Mouse (Mus musculus): Measurements from ENCODE around the gene Eepd1. TPM values are rescaled to one million over a fixed set of nuclear protein-coding genes. Genes with fewer than 3 reads are reported as not detected.
"Not testable (repeated sequence)": the region's sequence is repeated elsewhere in the genome, so short reads cannot be mapped to it uniquely, and the experiment has no call there.

Gene Eepd1
- 8.4 and 9.4 TPM in 2 replicates for polyA plus RNA-seq (2014; fragmentation: Nextera tagmentation; extraction: Ambion mirVana)

DNA sequence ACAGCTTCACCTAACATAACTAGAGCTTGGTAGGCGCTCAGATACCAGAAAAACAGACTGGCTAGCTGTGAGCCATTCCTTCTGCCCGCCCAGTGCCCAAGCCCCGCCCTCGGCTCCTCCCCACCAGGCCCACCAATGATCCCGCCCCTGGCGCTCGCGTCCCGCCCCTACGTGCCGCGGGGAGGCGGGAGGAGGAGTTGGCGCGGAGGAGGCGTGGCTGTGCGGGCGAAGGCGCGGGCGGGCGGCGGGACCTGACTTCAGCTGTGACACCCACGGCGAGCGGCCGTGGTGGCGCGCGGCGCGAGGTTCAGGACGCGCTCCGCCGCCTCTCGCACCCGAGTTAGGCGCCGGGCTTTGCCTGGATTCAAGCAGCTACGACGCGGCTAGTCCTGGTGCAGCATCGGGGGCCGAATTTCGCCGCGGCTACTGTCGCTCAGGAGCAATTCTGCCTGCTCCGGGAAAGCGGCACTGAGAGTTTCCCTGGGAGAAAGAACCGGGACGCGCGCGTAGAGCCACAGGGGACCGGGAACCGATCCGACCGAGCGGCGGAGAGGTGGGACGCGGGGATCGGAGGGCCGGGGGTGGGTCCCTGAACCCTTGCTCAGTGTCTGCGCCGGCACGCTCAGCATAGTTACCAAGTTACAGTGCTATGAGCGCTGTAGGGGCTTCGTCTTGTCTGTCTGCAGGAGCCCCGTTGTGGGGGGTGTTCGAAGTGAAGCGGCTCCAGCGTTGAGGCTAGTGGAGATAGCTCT, at the start of gene Eepd1:
Gene Eepd1, plus strand, starts transcription at position 204 of the 752 bp plus-strand sequence.
- peak within 1 kb of the TSS; percentile 71 for H3K4me3 ChIP-seq (ENCODE audit: low read depth, low read length)
- ATAC-seq (ENCODE audit: insufficient read depth) = peak; percentile 96
- TF ChIP-seq CTCF (IDR thresholded peaks at IDR 0.05; ENCODE audit: low read depth) = no peak
- no peaks in the 10 kb centered on the region for H3K27me3 ChIP-seq (ENCODE audit: insufficient read depth, low read length)
- H3K4me2 ChIP-seq = peak within 1 kb of the TSS; percentile 93
- H3K4me1 ChIP-seq (ENCODE audit: insufficient read depth) = 0 out of 2 replicates have a peak, but pooled peaks cover 6% of the 10 kb centered on the region
- peak; percentile 97 for DNase-seq
- H3K9me3 ChIP-seq (ENCODE audit: low read depth, low read length) = no peaks in the 10 kb centered on the region
- peak within 1 kb of the TSS; percentile 66 for H3K9ac ChIP-seq
- under 1% methylated on average over 70 of the region's 75 CpGs for WGBS
- no peaks in the 10 kb centered on the region for H3K36me3 ChIP-seq (ENCODE audit: insufficient read depth)
- peak within 1 kb of the TSS; percentile 54; the same call in 1 of the 2 replicates for H3K27ac ChIP-seq (ENCODE audit: low read depth)

DNA sequence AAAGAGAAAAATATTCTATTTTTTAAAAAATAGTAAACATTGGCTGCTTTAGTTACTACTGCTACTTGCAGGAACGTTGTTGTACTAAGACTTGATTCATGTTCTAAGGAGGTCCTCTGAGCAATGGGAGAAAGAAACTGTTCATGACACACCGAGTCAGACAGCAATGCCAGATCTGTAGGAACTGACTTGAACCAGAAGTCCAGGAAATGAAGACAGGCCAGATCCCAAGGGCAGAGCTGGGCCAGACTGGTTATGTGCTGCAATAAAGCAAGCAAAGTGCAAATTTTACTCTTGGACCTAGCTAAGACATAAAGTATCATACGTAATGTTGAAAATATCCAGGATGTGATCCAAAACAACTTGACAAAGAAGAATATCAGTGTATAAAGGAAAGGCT, 42.5 kb upstream of the Eepd1 start:
- WGBS = 78% methylated on average over 3 of the region's 3 CpGs
- DNase-seq = no peak
- Histone ChIP-seq H3K36me3 (ENCODE audit: insufficient read depth) (no peaks in the 10 kb centered on the region), H3K4me1 (ENCODE audit: insufficient read depth) (no peaks in the 10 kb centered on the region), H3K9ac (no peak overlapping the region), H3K9me3 (ENCODE audit: low read depth, low read length) (no peaks in the 10 kb centered on the region), H3K27ac (ENCODE audit: low read depth) (no peak overlapping the region), H3K4me2 (no peak overlapping the region), H3K4me3 (ENCODE audit: low read depth, low read length) (no peak overlapping the region), H3K27me3 (ENCODE audit: insufficient read depth, low read length) (no peaks in the 10 kb centered on the region)
- TF ChIP-seq CTCF (IDR thresholded peaks at IDR 0.05; ENCODE audit: low read depth) = no peak
- no peak for ATAC-seq (ENCODE audit: insufficient read depth)

DNA sequence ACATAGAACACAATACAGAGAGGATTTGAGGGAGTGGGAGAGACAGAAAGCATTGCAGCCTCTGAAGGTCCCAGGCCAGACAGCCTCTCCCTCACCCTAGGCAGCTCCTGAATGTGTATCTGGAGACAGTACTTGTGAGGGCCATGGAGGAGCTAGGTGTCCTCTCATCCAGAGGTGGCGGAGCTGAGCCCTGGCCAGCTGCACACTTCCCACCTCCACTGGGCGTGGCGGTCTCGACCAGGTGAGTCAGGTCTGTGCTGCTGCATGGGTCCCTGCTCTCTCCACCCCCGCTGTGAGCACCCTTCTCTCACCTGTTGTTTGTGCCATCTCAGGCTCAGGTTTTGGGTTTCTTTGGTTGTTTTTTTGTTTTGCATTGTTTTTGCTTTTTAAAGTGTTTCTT, 41.3 kb upstream of the Eepd1 start:
- not testable (repeated sequence) for H3K9me3 ChIP-seq (ENCODE audit: low read depth, low read length); DNase-seq; H3K4me3 ChIP-seq (ENCODE audit: low read depth, low read length); H3K36me3 ChIP-seq (ENCODE audit: insufficient read depth); H3K4me2 ChIP-seq; H3K27me3 ChIP-seq (ENCODE audit: insufficient read depth, low read length); H3K27ac ChIP-seq (ENCODE audit: low read depth); H3K4me1 ChIP-seq (ENCODE audit: insufficient read depth); H3K9ac ChIP-seq; ATAC-seq (ENCODE audit: insufficient read depth)
- 79% methylated on average over 2 of the region's 5 CpGs for WGBS

DNA sequence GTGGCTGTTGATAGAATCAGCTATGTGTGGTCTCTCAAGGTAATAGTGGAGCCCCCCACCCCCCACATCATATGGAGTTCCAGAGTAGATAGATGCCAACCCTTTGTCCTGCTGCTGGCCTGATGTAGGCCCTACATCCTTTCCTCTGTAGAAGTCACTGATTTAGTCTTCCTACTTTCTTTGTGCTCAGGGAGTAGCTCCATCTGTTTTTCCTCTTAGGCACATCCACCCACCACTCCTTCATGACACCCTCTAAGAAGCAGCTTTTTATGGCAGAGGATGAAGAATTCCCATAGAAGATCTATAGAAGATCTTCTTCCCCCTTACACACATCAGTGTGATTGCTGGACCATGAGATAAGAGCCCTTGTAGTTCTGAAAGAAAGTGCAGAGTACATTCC, 39.3 kb upstream of the Eepd1 start:
- Histone ChIP-seq H3K27me3 (ENCODE audit: insufficient read depth, low read length) (no peaks in the 10 kb centered on the region), H3K27ac (ENCODE audit: low read depth) (no peak overlapping the region), H3K9ac (no peak overlapping the region), H3K4me3 (ENCODE audit: low read depth, low read length) (no peak overlapping the region), H3K4me2 (no peak overlapping the region), H3K4me1 (ENCODE audit: insufficient read depth) (no peaks in the 10 kb centered on the region), H3K36me3 (ENCODE audit: insufficient read depth) (no peaks in the 10 kb centered on the region), H3K9me3 (ENCODE audit: low read depth, low read length) (no peaks in the 10 kb centered on the region)
- ATAC-seq (ENCODE audit: insufficient read depth) (no peak), DNase-seq (no peak)
- no peak for TF ChIP-seq CTCF (IDR thresholded peaks at IDR 0.05; ENCODE audit: low read depth)

DNA sequence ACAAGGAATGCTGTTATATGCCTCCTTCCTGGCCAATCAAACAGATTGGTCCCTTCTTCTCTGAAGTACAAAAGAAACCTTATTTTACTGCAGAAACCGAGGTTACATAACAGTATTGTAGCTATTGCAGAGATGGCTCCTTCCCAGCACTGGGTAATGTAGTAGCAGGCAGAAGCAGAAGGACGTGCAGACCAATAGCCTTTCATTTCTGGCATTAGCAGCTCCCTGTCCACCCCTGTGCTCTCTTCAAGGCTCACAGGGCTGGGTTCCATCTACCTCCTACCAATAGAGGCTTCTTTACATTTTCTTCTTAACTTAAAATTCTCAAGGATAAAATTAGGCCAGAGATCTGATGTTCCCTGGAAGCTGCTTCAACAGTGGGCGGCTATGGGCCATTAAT, 38.3 kb upstream of the Eepd1 start:
- Histone ChIP-seq H3K4me1 (ENCODE audit: insufficient read depth) (no peaks in the 10 kb centered on the region), H3K9me3 (ENCODE audit: low read depth, low read length) (no peaks in the 10 kb centered on the region), H3K36me3 (ENCODE audit: insufficient read depth) (no peaks in the 10 kb centered on the region), H3K9ac (no peak overlapping the region), H3K4me2 (no peak overlapping the region), H3K27ac (ENCODE audit: low read depth) (no peak overlapping the region), H3K4me3 (ENCODE audit: low read depth, low read length) (no peak overlapping the region), H3K27me3 (ENCODE audit: insufficient read depth, low read length) (no peaks in the 10 kb centered on the region)
- WGBS = 63% methylated on average over 3 of the region's 3 CpGs
- ATAC-seq (ENCODE audit: insufficient read depth) = no peak
- no peak for TF ChIP-seq CTCF (IDR thresholded peaks at IDR 0.05; ENCODE audit: low read depth)
- no peak for DNase-seq

DNA sequence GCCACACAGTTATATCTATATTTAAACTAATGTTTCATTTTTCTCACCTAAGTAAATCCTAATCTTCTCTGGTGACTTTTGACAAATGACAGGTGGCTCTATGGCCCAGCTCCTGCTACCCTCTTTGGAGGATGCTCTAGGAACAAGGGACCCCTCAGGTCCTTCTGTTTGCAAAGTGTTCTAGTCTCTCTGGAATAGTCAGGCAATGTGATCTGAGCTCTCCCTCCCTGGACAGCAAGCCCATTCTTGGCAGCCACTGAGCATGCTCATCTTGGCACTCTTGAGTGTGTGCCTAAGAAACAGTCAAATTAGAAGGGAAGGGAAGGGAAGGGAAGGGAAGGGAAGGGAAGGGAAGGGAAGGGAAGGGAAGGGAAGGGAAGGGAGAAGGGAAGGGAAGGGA, 37.8 kb upstream of the Eepd1 start:
- no peaks in the 10 kb centered on the region for H3K4me1 ChIP-seq (ENCODE audit: insufficient read depth)
- H3K27ac ChIP-seq (ENCODE audit: low read depth) = no peak overlapping the region
- ATAC-seq (ENCODE audit: insufficient read depth) (no peak), DNase-seq (no peak)
- no peaks in the 10 kb centered on the region for H3K27me3 ChIP-seq (ENCODE audit: insufficient read depth, low read length)
- H3K9ac ChIP-seq = no peak overlapping the region
- H3K36me3 ChIP-seq (ENCODE audit: insufficient read depth) = no peaks in the 10 kb centered on the region
- H3K9me3 ChIP-seq (ENCODE audit: low read depth, low read length) = no peaks in the 10 kb centered on the region
- no peak overlapping the region for H3K4me3 ChIP-seq (ENCODE audit: low read depth, low read length)
- no peak overlapping the region for H3K4me2 ChIP-seq
- no peak for TF ChIP-seq CTCF (IDR thresholded peaks at IDR 0.05; ENCODE audit: low read depth)

DNA sequence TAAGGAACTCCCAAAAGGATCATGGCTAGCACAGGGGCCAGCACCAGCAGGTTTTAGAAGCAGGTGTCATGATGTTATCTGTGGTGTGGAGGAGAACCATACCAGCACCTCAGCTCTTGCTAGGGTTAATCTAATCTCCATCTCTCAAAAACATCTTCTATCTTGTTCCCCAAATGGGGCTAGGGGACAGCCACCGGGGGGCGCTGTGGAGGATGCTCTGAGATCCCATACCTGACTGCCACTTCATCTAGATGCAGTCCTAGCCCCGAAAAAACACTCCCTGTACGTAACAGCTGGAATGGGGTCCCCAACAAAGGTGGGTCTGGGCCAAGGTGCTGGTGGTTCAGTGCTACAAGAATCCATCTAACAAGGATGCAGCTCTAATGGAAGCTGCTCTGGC, 31.0 kb upstream of the Eepd1 start:
- ATAC-seq (ENCODE audit: insufficient read depth) = no peak
- DNase-seq = no peak
- no peaks in the 10 kb centered on the region for H3K27me3 ChIP-seq (ENCODE audit: insufficient read depth, low read length)
- no peak for TF ChIP-seq CTCF (IDR thresholded peaks at IDR 0.05; ENCODE audit: low read depth)
- no peaks in the 10 kb centered on the region for H3K36me3 ChIP-seq (ENCODE audit: insufficient read depth)
- H3K4me3 ChIP-seq (ENCODE audit: low read depth, low read length) = no peak overlapping the region
- H3K9me3 ChIP-seq (ENCODE audit: low read depth, low read length) = no peaks in the 10 kb centered on the region
- WGBS = 54% methylated on average over 4 of the region's 4 CpGs
- no peaks in the 10 kb centered on the region for H3K4me1 ChIP-seq (ENCODE audit: insufficient read depth)
- H3K9ac ChIP-seq = no peak overlapping the region
- no peak overlapping the region for H3K4me2 ChIP-seq
- no peak overlapping the region for H3K27ac ChIP-seq (ENCODE audit: low read depth)

Data from lung, embryonic 14.5 days (tissue).